Comparison of ENCODE assay signal across 27 mouse cellular contexts in genomic region chr2:8912417-8912816, GRCm38 (mm10).
A peak's percentile ranks its signal among the peaks of the same experiment; 100 is the strongest.
DNase-seq lines count a peak whose midpoint lies in the region; ATAC-seq and TF ChIP-seq lines count a peak whose summit lies in the region.
"Had no signal": no experiment of that assay in that cellular context is flagged by ENCODE, and none has a peak within 500 bp of the region (broad histone marks: within the 10 kb centered on the region; RNA-seq: fewer than 3 reads in every experiment).

No protein-coding gene starts in this region.

- no peak overlapping the region for H3K9ac ChIP-seq in midbrain, postnatal 0 days (replicated peaks; ENCODE audit: low read length, poor library complexity, severe bottlenecking)
- no peak overlapping the region for H3K9ac ChIP-seq in intestine, embryonic 16.5 days (ENCODE audit: low read depth, low read length)
- H3K9ac ChIP-seq: heart, embryonic 13.5 days; hindbrain, embryonic 14.5 days; kidney, embryonic 15.5 days; liver, embryonic 12.5 days; liver, postnatal 0 days; midbrain, embryonic 13.5 days had no signal

- no peaks in the 10 kb centered on the region for H3K36me3 ChIP-seq in midbrain, postnatal 0 days (ENCODE audit: insufficient read depth, low read length)
- no peaks in the 10 kb centered on the region for H3K36me3 ChIP-seq in intestine, embryonic 16.5 days (ENCODE audit: control insufficient read depth, insufficient read depth, low read length)
- H3K36me3 ChIP-seq: heart, embryonic 13.5 days; kidney, embryonic 15.5 days; liver, embryonic 12.5 days; midbrain, embryonic 13.5 days had no signal

- H3K27me3 ChIP-seq in midbrain, postnatal 0 days (ENCODE audit: insufficient read depth, low read length): no peaks in the 10 kb centered on the region
- H3K27me3 ChIP-seq in intestine, embryonic 16.5 days (replicated peaks; ENCODE audit: control insufficient read depth, insufficient read depth, low read length): no peaks in the 10 kb centered on the region
- H3K27me3 ChIP-seq: heart, embryonic 13.5 days; kidney, embryonic 15.5 days; liver, embryonic 12.5 days; midbrain, embryonic 13.5 days had no signal

- no peaks in the 10 kb centered on the region for H3K4me1 ChIP-seq in midbrain, postnatal 0 days (ENCODE audit: insufficient read depth, low read length)
- H3K4me1 ChIP-seq in intestine, embryonic 16.5 days (ENCODE audit: control insufficient read depth, insufficient read depth, low read length): no peaks in the 10 kb centered on the region
- H3K4me1 ChIP-seq: heart, embryonic 13.5 days; kidney, embryonic 15.5 days; liver, embryonic 12.5 days; midbrain, embryonic 13.5 days had no signal

- no peak for ATAC-seq in midbrain, postnatal 0 days (ENCODE audit: low FRiP score)
- ATAC-seq in intestine, embryonic 16.5 days: no peak
- ATAC-seq: forebrain, embryonic 14.5 days; liver, embryonic 12.5 days; liver, postnatal 0 days; midbrain, embryonic 13.5 days had no signal

- no peak for TF ChIP-seq CTCF in gastrocnemius, adult 2 months (IDR thresholded peaks at IDR 0.05)
- no peak for TF ChIP-seq CTCF in midbrain, postnatal 0 days (IDR thresholded peaks at IDR 0.05)

- intact Hi-C loops in gastrocnemius, adult 2 months (cut with DNase I): no loop called here

- H3K4me2 ChIP-seq in midbrain, postnatal 0 days (ENCODE audit: low read depth, low read length, poor library complexity, severe bottlenecking): no peak overlapping the region
- H3K4me2 ChIP-seq in intestine, embryonic 16.5 days (ENCODE audit: low read depth, low read length): no peak overlapping the region
- H3K4me2 ChIP-seq: heart, embryonic 13.5 days; hindbrain, embryonic 14.5 days; kidney, embryonic 15.5 days; liver, embryonic 12.5 days; midbrain, embryonic 13.5 days had no signal

- H3K9me3 ChIP-seq in midbrain, postnatal 0 days (ENCODE audit: low read length): no peaks in the 10 kb centered on the region
- no peaks in the 10 kb centered on the region for H3K9me3 ChIP-seq in intestine, embryonic 16.5 days (ENCODE audit: control insufficient read depth, low read length)
- H3K9me3 ChIP-seq: heart, embryonic 13.5 days; kidney, embryonic 15.5 days; liver, embryonic 12.5 days; midbrain, embryonic 13.5 days had no signal

- no peak overlapping the region for H3K4me3 ChIP-seq in gastrocnemius, adult 2 months
- no peak overlapping the region for H3K4me3 ChIP-seq in midbrain, postnatal 0 days (ENCODE audit: low read depth, low read length)
- H3K4me3 ChIP-seq in intestine, embryonic 16.5 days (ENCODE audit: low read length): no peak overlapping the region
- H3K4me3 ChIP-seq: heart, embryonic 13.5 days; kidney, embryonic 15.5 days; left cerebral cortex, adult 2 months; liver, embryonic 12.5 days; midbrain, embryonic 13.5 days had no signal

- no peak overlapping the region for H3K27ac ChIP-seq in gastrocnemius, adult 2 months
- no peak overlapping the region for H3K27ac ChIP-seq in midbrain, postnatal 0 days (ENCODE audit: low read depth, low read length)
- no peak overlapping the region for H3K27ac ChIP-seq in intestine, embryonic 16.5 days (ENCODE audit: low read length)
- H3K27ac ChIP-seq: heart, embryonic 13.5 days; hindbrain, embryonic 14.5 days; kidney, embryonic 15.5 days; left cerebral cortex, adult 2 months; liver, embryonic 12.5 days; macrophage; midbrain, embryonic 13.5 days; stomach, postnatal 0 days had no signal

- DNase-seq in gastrocnemius, adult 2 months: peak; percentile 14
- DNase-seq in gastrocnemius, adult 8-10 months (ENCODE audit: low spot score in 2 of 2): no peak
- DNase-seq in right cerebral cortex, adult 2 months (ENCODE audit: low spot score in 2 of 2): peak; percentile 4 to 6
- DNase-seq in right cerebral cortex, adult 18-20 months: no peak
- DNase-seq in lung, postnatal 25 days (ENCODE audit: low spot score): peak; percentile 2
- DNase-seq in midbrain, postnatal 0 days (ENCODE audit: low spot score): no peak
- DNase-seq: adrenal gland, adult 8-10 months; B cell, adult 2 months; cerebellum, adult 8-10 months; cerebellum, postnatal 25 days; gastrocnemius, postnatal 25 days; kidney, adult 18-20 months; kidney, postnatal 25 days; left cerebral cortex, postnatal 4 days; liver, postnatal 0 days; right cerebral cortex, postnatal 25 days; spleen, adult 18-20 months had no signal

Comparison
In these comparisons a context has a peak if more than half of its experiments do, and no peak if none do; other contexts are left out.
1. DNase-seq: peak in gastrocnemius, adult 2 months (single experiment), right cerebral cortex, adult 2 months (2 of 2) and lung, postnatal 25 days (single experiment); none in gastrocnemius, adult 8-10 months (0 of 2), right cerebral cortex, adult 18-20 months (single experiment) and midbrain, postnatal 0 days (single experiment).